Mouse (Mus musculus): Measurements from ENCODE around the gene Gm13695. TPM values are rescaled to one million over a fixed set of nuclear protein-coding genes. Genes with fewer than 3 reads are reported as not detected.
"Not testable (repeated sequence)": the region's sequence is repeated elsewhere in the genome, so short reads cannot be mapped to it uniquely, and the experiment has no call there.

Gene Gm13695
- polyA plus RNA-seq, 1 experiment from 2014 or later = not detected

GRCm38 (mm10) chr2:83994526-83994925, 27.4 kb downstream of the Gm13695 start:
- H3K4me2 ChIP-seq (replicated peaks); H3K4me3 ChIP-seq; H3K36me3 ChIP-seq; H3K9me3 ChIP-seq; H3K4me1 ChIP-seq; ATAC-seq (replicated peaks); H3K27me3 ChIP-seq; H3K9ac ChIP-seq (replicated peaks); H3K27ac ChIP-seq (replicated peaks): not testable (repeated sequence)
- 93% methylated on average over 3 of the region's 3 CpGs for WGBS

GRCm38 (mm10) chr2:84008913-84009312, 41.8 kb downstream of the Gm13695 start:
- WGBS = 25% methylated on average over 1 of the region's 1 CpGs
- H3K4me1 ChIP-seq = peaks cover 7% of the 10 kb centered on the region; the same call in 1 of the 2 replicates
- H3K9ac ChIP-seq (replicated peaks) = no peak overlapping the region
- ATAC-seq (replicated peaks) = peak; percentile 75; the same call in 1 of the 2 replicates
- no peaks in the 10 kb centered on the region for H3K27me3 ChIP-seq
- no peak overlapping the region for H3K4me2 ChIP-seq (replicated peaks)
- no peak overlapping the region for H3K4me3 ChIP-seq
- no peaks in the 10 kb centered on the region for H3K9me3 ChIP-seq
- no peaks in the 10 kb centered on the region for H3K36me3 ChIP-seq
- H3K27ac ChIP-seq (replicated peaks) = no peak overlapping the region

GRCm38 (mm10) chr2:84009818-84010217, 42.7 kb downstream of the Gm13695 start:
- H3K27ac ChIP-seq (replicated peaks) = no peak overlapping the region
- no peaks in the 10 kb centered on the region for H3K9me3 ChIP-seq
- H3K4me3 ChIP-seq = no peak overlapping the region
- H3K36me3 ChIP-seq = no peaks in the 10 kb centered on the region
- no peaks in the 10 kb centered on the region for H3K27me3 ChIP-seq
- H3K4me1 ChIP-seq = peaks cover 7% of the 10 kb centered on the region; the same call in 1 of the 2 replicates
- ATAC-seq (replicated peaks) = no peak
- 86% methylated on average over 3 of the region's 3 CpGs for WGBS
- no peak overlapping the region for H3K4me2 ChIP-seq (replicated peaks)
- H3K9ac ChIP-seq (replicated peaks) = no peak overlapping the region

GRCm38 (mm10) chr2:84014572-84014971, 47.5 kb downstream of the Gm13695 start:
- Histone ChIP-seq H3K4me3 (no peak overlapping the region), H3K9me3 (no peaks in the 10 kb centered on the region), H3K9ac (replicated peaks) (no peak overlapping the region), H3K27me3 (no peaks in the 10 kb centered on the region), H3K4me2 (replicated peaks) (no peak overlapping the region), H3K4me1 (no peaks in the 10 kb centered on the region), H3K27ac (replicated peaks) (no peak overlapping the region), H3K36me3 (no peaks in the 10 kb centered on the region)
- no peak for ATAC-seq (replicated peaks)
- 79% methylated on average over 6 of the region's 6 CpGs for WGBS

GRCm38 (mm10) chr2:84016291-84016690, 49.2 kb downstream of the Gm13695 start:
- not testable (repeated sequence) for H3K4me3 ChIP-seq; H3K36me3 ChIP-seq; ATAC-seq (replicated peaks); H3K9ac ChIP-seq (replicated peaks); H3K9me3 ChIP-seq; H3K27ac ChIP-seq (replicated peaks); H3K27me3 ChIP-seq; H3K4me1 ChIP-seq; H3K4me2 ChIP-seq (replicated peaks)
- WGBS = 82% methylated on average over 5 of the region's 5 CpGs

- H3K36me3 ChIP-seq = no peaks in the 10 kb centered on the region
- ATAC-seq (replicated peaks) = no peak
- H3K9me3 ChIP-seq = no peaks in the 10 kb centered on the region
- H3K27ac ChIP-seq (replicated peaks) = no peak overlapping the region
- WGBS = 80% methylated on average over 3 of the region's 3 CpGs
- no peaks in the 10 kb centered on the region for H3K4me1 ChIP-seq
- H3K9ac ChIP-seq (replicated peaks) = no peak overlapping the region
- H3K27me3 ChIP-seq = no peaks in the 10 kb centered on the region
- no peak overlapping the region for H3K4me3 ChIP-seq
- no peak overlapping the region for H3K4me2 ChIP-seq (replicated peaks)
Measured at GRCm38 (mm10) chr2:84018330-84018729, 51.2 kb downstream of the Gm13695 start.

Other genes starting within 250 kb of the Gm13695 start
- 18.2 and 19.9 TPM in 2 replicates for gene Itgav, start 242.9 kb upstream of the Gm13695 start, polyA plus RNA-seq (2015; fragmentation: Nextera tagmentation; extraction: Ambion mirVana)
- 63.5 and 67.5 TPM in 2 replicates for gene Fam171b, start 154.7 kb upstream of the Gm13695 start, polyA plus RNA-seq (2015; fragmentation: Nextera tagmentation; extraction: Ambion mirVana)
- 0.10 TPM in 1 of 2 replicates, not detected in the other for gene Zswim2, start 26.1 kb upstream of the Gm13695 start, polyA plus RNA-seq (2015; fragmentation: Nextera tagmentation; extraction: Ambion mirVana)
- gene Gm13698, start 11.6 kb upstream of the Gm13695 start, polyA plus RNA-seq (2015; fragmentation: Nextera tagmentation; extraction: Ambion mirVana) = not detected in 2 replicates
- gene Gm13693, start 5.8 kb upstream of the Gm13695 start, polyA plus RNA-seq (2015; fragmentation: Nextera tagmentation; extraction: Ambion mirVana) = not detected in 2 replicates
- not detected in 2 replicates for gene Gm13696, start 5.8 kb downstream of the Gm13695 start, polyA plus RNA-seq (2015; fragmentation: Nextera tagmentation; extraction: Ambion mirVana)
- gene Gm13694, start 11.6 kb downstream of the Gm13695 start, polyA plus RNA-seq (2015; fragmentation: Nextera tagmentation; extraction: Ambion mirVana) = not detected in 2 replicates
- gene Gm13697, start 17.4 kb downstream of the Gm13695 start, polyA plus RNA-seq (2015; fragmentation: Nextera tagmentation; extraction: Ambion mirVana) = not detected in 2 replicates
- not detected in 2 replicates for gene Gm13691, start 23.2 kb downstream of the Gm13695 start, polyA plus RNA-seq (2015; fragmentation: Nextera tagmentation; extraction: Ambion mirVana)

Measured in forebrain, embryonic 15.5 days (tissue).